Comparison of ENCODE assay signal across 8 mouse cellular contexts in genomic region chr6:124662477-124663423, GRCm38 (mm10). TPM values are rescaled to one million over a fixed set of nuclear protein-coding genes. Genes with fewer than 3 reads are reported as not detected.
A peak's percentile ranks its signal among the peaks of the same experiment; 100 is the strongest.
DNase-seq lines count a peak whose midpoint lies in the region; ATAC-seq and TF ChIP-seq lines count a peak whose summit lies in the region.

Lpcat3 (plus strand) TSS chr6:124663027.

- peak; percentile 98 for DNase-seq in ES-E14 (ENCODE audit: low read depth, low spot score)
- peak; percentile 100 for DNase-seq in cerebellum, adult 11-12 months
- DNase-seq in heart, postnatal 25 days (ENCODE audit: low spot score) = peak; percentile 96
- DNase-seq in layer of hippocampus, adult 18-20 months (ENCODE audit: low spot score in 2 of 2) = peak; percentile 95 to 98
- DNase-seq in lung, adult 2 months = peak; percentile 99
- peak; percentile 100 for DNase-seq in thymus, adult 18-20 months

- peak; percentile 33; the same call in 1 of the 2 replicates for TF ChIP-seq CTCF in lung, adult 2 months (IDR thresholded peaks at IDR 0.05; ENCODE audit: insufficient read depth, low read length)

- no peak for TF ChIP-seq POLR2A in lung, adult 2 months (IDR thresholded peaks at IDR 0.05; ENCODE audit: borderline replicate concordance, extremely low read depth, low read depth, low read length)

- ATAC-seq in forebrain, embryonic 15.5 days (replicated peaks) = peak; percentile 97
- peak; percentile 91 for ATAC-seq in neutrophil, adult 5-6 weeks (ENCODE audit: extremely low read depth, insufficient number of reproducible peaks, low FRiP score, poor library complexity, severe bottlenecking)

- H3K4me3 ChIP-seq in ES-E14 (ENCODE audit: insufficient read depth in 1 of 2, low read depth in 1 of 2, low read length in 2 of 2, poor library complexity in 1 of 2, severe bottlenecking in 1 of 2) = peak within 1 kb of the TSS; percentile 78 to 92
- H3K4me3 ChIP-seq in forebrain, embryonic 15.5 days = peak within 1 kb of the TSS; percentile 84
- H3K4me3 ChIP-seq in lung, adult 2 months (replicated peaks; ENCODE audit: extremely low read depth, low read depth, low read length) = peak within 1 kb of the TSS; percentile 88

- H3K27ac ChIP-seq in ES-E14 (ENCODE audit: insufficient read depth, low read depth, low read length, poor library complexity, severe bottlenecking) = peak within 1 kb of the TSS; percentile 68
- peak within 1 kb of the TSS; percentile 75 for H3K27ac ChIP-seq in forebrain, embryonic 15.5 days (replicated peaks)

- H3K4me1 ChIP-seq in ES-E14 (ENCODE audit: control insufficient read depth in 2 of 2, insufficient read depth in 2 of 2, low read length in 2 of 2, poor library complexity in 1 of 2) = peaks cover 0 to 4% of the 10 kb centered on the region in 2 experiments; a peak in 1 of 4 replicates
- peaks cover 11% of the 10 kb centered on the region for H3K4me1 ChIP-seq in forebrain, embryonic 15.5 days
- peaks cover 2% of the 10 kb centered on the region; the same call in 1 of the 2 replicates for H3K4me1 ChIP-seq in lung, adult 2 months (ENCODE audit: control insufficient read depth, insufficient read depth, low read length)

- peak within 1 kb of the TSS; percentile 57 for H3K4me2 ChIP-seq in forebrain, embryonic 15.5 days (replicated peaks)

- H3K27me3 ChIP-seq in forebrain, embryonic 15.5 days = no peaks in the 10 kb centered on the region

- under 1% methylated on average over 61 of the region's 87 CpGs for WGBS in forebrain, embryonic 15.5 days
- whole genome bisulfite sequencing in lung, adult 2 months = under 1% methylated on average over 67 of the region's 87 CpGs

- H3K36me3 ChIP-seq in ES-E14 (ENCODE audit: control insufficient read depth, insufficient read depth, low read length, poor library complexity, severe bottlenecking) = no peaks in the 10 kb centered on the region
- no peaks in the 10 kb centered on the region for H3K36me3 ChIP-seq in forebrain, embryonic 15.5 days

- no peaks in the 10 kb centered on the region for H3K9me3 ChIP-seq in ES-E14 (ENCODE audit: control insufficient read depth, insufficient read depth, low read depth, low read length)
- no peaks in the 10 kb centered on the region for H3K9me3 ChIP-seq in forebrain, embryonic 15.5 days

- in situ Hi-C loops in ES-E14 (cut with MboI; ENCODE audit: low sequenced_read_pairs in 2 of 2, unreplicated experiment in 2 of 2) = no loop called here

- H3K9ac ChIP-seq in ES-E14 (ENCODE audit: insufficient read depth, low read depth, low read length, poor library complexity, severe bottlenecking) = peak within 1 kb of the TSS; percentile 80
- H3K9ac ChIP-seq in forebrain, embryonic 15.5 days (replicated peaks) = peak within 1 kb of the TSS; percentile 60

- intact Hi-C loops in heart, postnatal 25 days (cut with DNase I) = loop anchor here (2.0 to 5.0 kb wide), 3 partner anchors 46 to 95 kb away; partner anchors contain the start of genes Atn1, Gm45234 and Grcc10

TF ChIP-seq in ES-E14, 5 proteins besides CTCF, POLR2A, EP300 and RAD21:
- TF ChIP-seq HCFC1 (IDR thresholded peaks at IDR 0.05; ENCODE audit: borderline replicate concordance, insufficient read depth, low read length) (peak; percentile 39; the same call in 1 of the 2 replicates), CHD2 (IDR thresholded peaks at IDR 0.05; ENCODE audit: low read depth, low read length) (no peak), ZC3H11A (IDR thresholded peaks at IDR 0.05; ENCODE audit: borderline replicate concordance, low read depth, low read length) (0 out of 2 replicates have a peak, but pooled peaks have one; percentile 6)

RNA-seq across cellular contexts. Expression of gene Lpcat3, which starts in this region (rescaled TPM):
- 65.5 and 107 TPM in 2 replicates for total RNA-seq in ES-E14 (2012; rRNA removed)
- 34.6 and 35.1 TPM in 2 replicates for polyA plus RNA-seq in forebrain, embryonic 15.5 days (2015; fragmentation: Nextera tagmentation; extraction: Ambion mirVana)
- 10 to 100 TPM; 39.6 to 43.9 TPM for total RNA-seq in heart, postnatal 25 days (2021)
- total RNA-seq in layer of hippocampus, adult 18-20 months (2021) = 10 to 100 TPM; 25.2 to 29.2 TPM
- 83.3 and 112 TPM in 2 replicates for polyA plus RNA-seq in lung, adult 2 months (2012; rRNA removed)
- 21.4 and 26.5 TPM in 2 replicates for total RNA-seq in neutrophil, adult 5-6 weeks (2017)

Comparison
In these comparisons a context has a peak if more than half of its experiments do, and no peak if none do; other contexts are left out.
1. Peak in every context shown above with its lines: DNase-seq, ATAC-seq, H3K4me3 ChIP-seq and H3K27ac ChIP-seq.